Mouse (Mus musculus) embryonic facial prominence, embryonic 13.5 days (tissue): ENCODE measurements around the gene Aifm2. TPM values are rescaled to one million over a fixed set of nuclear protein-coding genes. Genes with fewer than 3 reads are reported as not detected.

Experiments
- ATAC-seq: fragments of 200-750 bp; cut with Nextera tagmentation; 2 replicates; pipeline ENCODE4 v1.8.0; 2017; ENCODE audit warnings: low read depth; ENCODE audit not compliant: insufficient number of reproducible peaks, insufficient read depth, low FRiP score, low TSS enrichment
- H3K27ac ChIP-seq: fragments of 300-500 bp; sonication (generic); 2 replicates; pipeline ENCODE4 v1.5.1; 2015; ENCODE audit warnings: moderate library complexity, mild to moderate bottlenecking, inconsistent platforms
- H3K27me3 ChIP-seq: fragments of 300-500 bp; sonication (generic); 2 replicates; pipeline ENCODE4 v1.6.1; 2015; ENCODE audit warnings: mild to moderate bottlenecking, inconsistent platforms
- H3K36me3 ChIP-seq: fragments of 300-500 bp; sonication (generic); 2 replicates; pipeline ENCODE4 v1.6.1; 2015; ENCODE audit warnings: mild to moderate bottlenecking, inconsistent platforms
- H3K4me1 ChIP-seq: fragments of 300-500 bp; sonication (generic); 2 replicates; pipeline ENCODE4 v1.6.1; 2015; ENCODE audit warnings: inconsistent platforms
- H3K4me2 ChIP-seq: fragments of 300-500 bp; sonication (generic); 2 replicates; pipeline ENCODE4 v1.6.1; 2015; ENCODE audit warnings: moderate library complexity, mild to moderate bottlenecking, inconsistent platforms
- H3K4me3 ChIP-seq: fragments of 300-500 bp; sonication (generic); 2 replicates; pipeline ENCODE4 v1.5.1; 2015; ENCODE audit warnings: mild to moderate bottlenecking, inconsistent platforms
- H3K9ac ChIP-seq: fragments of 300-500 bp; sonication (generic); 2 replicates; pipeline ENCODE4 v1.6.1; 2015; ENCODE audit warnings: mild to moderate bottlenecking, inconsistent platforms
- H3K9me3 ChIP-seq: fragments of 300-500 bp; sonication (generic); 2 replicates; pipeline ENCODE4 v1.6.1; 2016; ENCODE audit warnings: inconsistent platforms
- WGBS: fragments of 180-500 bp; shearing (Covaris S2); methylation state at CpG from one replicate; pipeline ENCODE4 v1.1.7; 2015; ENCODE audit warnings: mixed read lengths; 5-methylcytosine and 5-hydroxymethylcytosine counted together
- polyA plus RNA-seq: library from polyadenylated mRNA; unstranded; fragments of >200 nt; fragmentation: Nextera tagmentation; extraction: Ambion mirVana; gene quantifications from 2 replicates; pipeline ENCODE4 v1.2.1, GENCODE M21; 2015

Gene Aifm2
- polyA plus RNA-seq, 1 experiment from 2014 or later: 9.4 TPM

DNA sequence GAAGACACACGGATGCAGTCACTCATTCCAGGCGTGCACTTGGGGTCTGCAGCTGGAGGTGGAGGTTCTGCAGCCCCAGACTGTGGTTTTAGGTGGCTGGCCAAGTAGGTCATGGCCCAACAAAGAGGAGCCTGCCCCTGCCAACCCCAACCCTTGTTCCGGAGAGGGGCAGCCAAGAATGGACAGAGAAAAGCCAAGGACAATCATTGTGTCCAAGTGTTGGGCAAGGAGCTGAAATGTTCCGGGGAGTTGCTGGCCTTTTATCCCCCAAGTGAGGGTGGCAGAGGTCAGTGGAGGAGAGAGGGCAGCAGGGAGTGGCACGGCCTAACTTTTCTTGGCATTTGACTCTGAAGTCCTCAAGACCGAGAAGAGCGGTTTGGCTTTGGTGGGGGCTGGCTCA, 5.3 kb downstream of the Aifm2 start:
- Histone ChIP-seq H3K4me1 (peaks cover 7% of the 10 kb centered on the region), H3K9me3 (no peaks in the 10 kb centered on the region), H3K27ac (no peak overlapping the region), H3K36me3 (no peaks in the 10 kb centered on the region), H3K9ac (no peak overlapping the region), H3K27me3 (no peaks in the 10 kb centered on the region), H3K4me2 (no peak overlapping the region), H3K4me3 (no peak overlapping the region)
- ATAC-seq: no peak
- whole genome bisulfite sequencing: 89% methylated on average over 7 of the region's 7 CpGs

DNA sequence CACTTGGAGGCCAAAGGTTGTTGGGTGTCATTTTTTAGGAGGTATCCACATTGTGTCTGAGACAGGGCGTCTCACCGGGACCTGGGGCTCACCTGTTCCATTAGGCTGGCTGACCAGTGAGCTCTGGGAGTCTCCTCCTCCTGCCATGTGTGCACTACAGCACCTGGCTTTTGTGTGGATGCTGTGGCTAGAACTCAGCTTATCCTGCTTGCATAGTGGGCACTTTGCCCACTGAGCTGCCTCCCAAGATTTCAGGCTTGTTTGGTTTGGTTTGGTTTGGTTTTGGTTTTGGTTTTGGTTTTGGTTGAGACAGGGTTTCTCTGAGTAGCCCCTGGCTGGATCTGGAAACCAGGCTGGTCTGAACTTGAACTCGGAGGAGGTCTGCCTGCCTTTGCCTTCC, 7.2 kb downstream of the Aifm2 start:
- no peak for ATAC-seq
- no peak overlapping the region for H3K4me3 ChIP-seq
- 75% methylated on average over 3 of the region's 3 CpGs for WGBS
- H3K4me2 ChIP-seq: no peak overlapping the region
- H3K4me1 ChIP-seq: no peaks in the 10 kb centered on the region
- no peaks in the 10 kb centered on the region for H3K27me3 ChIP-seq
- no peaks in the 10 kb centered on the region for H3K9me3 ChIP-seq
- H3K9ac ChIP-seq: no peak overlapping the region
- no peaks in the 10 kb centered on the region for H3K36me3 ChIP-seq
- H3K27ac ChIP-seq: no peak overlapping the region

- no peak overlapping the region for H3K4me2 ChIP-seq
- H3K9me3 ChIP-seq: no peaks in the 10 kb centered on the region
- no peak overlapping the region for H3K27ac ChIP-seq
- H3K9ac ChIP-seq: no peak overlapping the region
- H3K4me1 ChIP-seq: no peaks in the 10 kb centered on the region
- H3K27me3 ChIP-seq: no peaks in the 10 kb centered on the region
- H3K4me3 ChIP-seq: no peak overlapping the region
- 64% methylated on average over 6 of the region's 6 CpGs for WGBS
- no peaks in the 10 kb centered on the region for H3K36me3 ChIP-seq
- no peak for ATAC-seq
Observed at GRCm38 (mm10) chr10:61723271-61723670, 8.2 kb downstream of the Aifm2 start.

GRCm38 (mm10) chr10:61729181-61729580, 14.1 kb downstream of the Aifm2 start:
- Histone ChIP-seq H3K4me3 (no peak overlapping the region), H3K27me3 (no peaks in the 10 kb centered on the region), H3K4me2 (no peak overlapping the region), H3K36me3 (peaks cover 7% of the 10 kb centered on the region), H3K9me3 (no peaks in the 10 kb centered on the region), H3K27ac (no peak overlapping the region), H3K4me1 (no peaks in the 10 kb centered on the region), H3K9ac (no peak overlapping the region)
- no peak for ATAC-seq
- 66% methylated on average over 11 of the region's 11 CpGs for WGBS

DNA sequence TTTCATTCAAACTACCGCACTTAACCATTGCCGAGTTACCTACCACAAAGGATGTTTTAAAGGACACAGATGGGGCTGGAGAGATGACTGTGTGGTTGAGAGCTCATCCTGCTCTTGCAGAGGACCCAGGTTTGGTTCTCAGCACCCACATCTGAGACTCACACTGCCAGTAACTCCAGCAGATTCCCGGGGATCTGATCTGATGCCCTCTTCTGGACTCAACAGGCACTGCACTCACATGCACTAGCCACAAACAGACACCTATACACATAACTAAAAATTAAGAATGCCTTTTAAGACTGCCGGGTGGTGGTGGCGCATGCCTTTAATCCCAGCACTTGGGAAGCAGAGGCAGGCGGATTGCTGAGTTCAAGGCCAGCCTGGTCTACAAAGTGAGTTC, 15.1 kb downstream of the Aifm2 start:
- H3K4me3 ChIP-seq: no peak overlapping the region
- 94% methylated on average over 6 of the region's 6 CpGs for WGBS
- no peak overlapping the region for H3K4me2 ChIP-seq
- H3K9ac ChIP-seq: no peak overlapping the region
- H3K27me3 ChIP-seq: no peaks in the 10 kb centered on the region
- H3K9me3 ChIP-seq: no peaks in the 10 kb centered on the region
- H3K27ac ChIP-seq: no peak overlapping the region
- ATAC-seq: no peak
- peaks cover 7% of the 10 kb centered on the region for H3K36me3 ChIP-seq
- no peaks in the 10 kb centered on the region for H3K4me1 ChIP-seq

GRCm38 (mm10) chr10:61734377-61734776, 19.3 kb downstream of the Aifm2 start:
- 50% methylated on average over 3 of the region's 3 CpGs for WGBS
- no peak for ATAC-seq
- Histone ChIP-seq H3K4me1 (no peaks in the 10 kb centered on the region), H3K27ac (no peak overlapping the region), H3K9me3 (no peaks in the 10 kb centered on the region), H3K4me3 (no peak overlapping the region), H3K4me2 (no peak overlapping the region), H3K9ac (no peak overlapping the region), H3K27me3 (no peaks in the 10 kb centered on the region), H3K36me3 (peaks cover 32% of the 10 kb centered on the region)

DNA sequence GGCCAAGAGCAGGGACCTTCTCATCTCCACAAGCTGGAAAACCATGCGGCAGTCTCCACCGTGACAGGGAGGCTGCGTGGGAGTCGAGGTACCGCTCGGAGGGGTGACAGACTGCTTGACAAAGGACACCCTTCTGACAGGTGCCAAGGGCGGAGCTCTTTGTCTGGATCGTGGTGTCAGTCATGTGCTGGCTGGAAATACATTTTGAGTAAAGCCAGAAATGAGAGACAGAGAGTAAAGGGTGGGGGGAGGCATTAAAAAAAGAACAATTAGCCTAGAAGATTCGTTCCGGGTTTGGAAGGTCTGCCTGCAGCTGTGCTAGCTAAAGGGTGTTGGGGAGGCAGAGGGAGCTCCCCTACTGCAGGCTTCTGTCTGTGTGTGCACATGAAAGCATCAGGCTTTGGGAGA, 21.6 kb downstream of the Aifm2 start:
- Histone ChIP-seq H3K4me1 (no peaks in the 10 kb centered on the region), H3K27ac (0 out of 2 replicates have a peak overlapping the region, but pooled peaks have one; percentile 39), H3K4me3 (no peak overlapping the region), H3K36me3 (peaks cover 48% of the 10 kb centered on the region), H3K4me2 (no peak overlapping the region), H3K9ac (no peak overlapping the region), H3K9me3 (no peaks in the 10 kb centered on the region), H3K27me3 (no peaks in the 10 kb centered on the region)
- whole genome bisulfite sequencing: 74% methylated on average over 10 of the region's 10 CpGs
- peak; percentile 34; the same call in 1 of the 2 replicates for ATAC-seq

DNA sequence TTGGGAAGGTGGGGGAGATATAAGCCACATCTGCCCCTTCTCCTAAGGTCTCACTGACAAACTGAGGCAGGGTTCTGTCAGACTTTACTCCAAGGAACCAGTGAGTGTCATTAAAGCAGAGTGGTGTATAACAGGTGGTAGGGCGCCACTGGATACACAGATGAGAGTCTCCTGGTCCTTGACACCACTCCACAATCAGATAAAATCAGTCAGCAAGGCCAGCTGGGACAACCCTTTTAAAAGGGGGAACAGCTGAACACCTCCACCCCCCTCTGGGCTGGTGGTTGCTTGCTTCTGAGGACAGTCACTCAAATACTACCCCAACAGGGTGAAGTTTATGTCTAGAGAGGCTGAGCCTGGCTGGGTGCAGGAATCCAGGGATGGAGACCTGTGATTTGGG, 22.5 kb downstream of the Aifm2 start:
- no peak overlapping the region for H3K27ac ChIP-seq
- peaks cover 57% of the 10 kb centered on the region for H3K36me3 ChIP-seq
- no peak overlapping the region for H3K9ac ChIP-seq
- no peak for ATAC-seq
- no peaks in the 10 kb centered on the region for H3K27me3 ChIP-seq
- no peaks in the 10 kb centered on the region for H3K4me1 ChIP-seq
- no peaks in the 10 kb centered on the region for H3K9me3 ChIP-seq
- 90% methylated on average over 1 of the region's 1 CpGs for WGBS
- H3K4me2 ChIP-seq: no peak overlapping the region
- H3K4me3 ChIP-seq: no peak overlapping the region

GRCm38 (mm10) chr10:61738126-61738525, 23.1 kb downstream of the Aifm2 start:
- no peaks in the 10 kb centered on the region for H3K9me3 ChIP-seq
- H3K4me2 ChIP-seq: no peak overlapping the region
- H3K36me3 ChIP-seq: peaks cover 63% of the 10 kb centered on the region
- no peak for ATAC-seq
- no peak overlapping the region for H3K27ac ChIP-seq
- H3K4me3 ChIP-seq: no peak overlapping the region
- 95% methylated on average over 4 of the region's 4 CpGs for WGBS
- no peaks in the 10 kb centered on the region for H3K4me1 ChIP-seq
- H3K9ac ChIP-seq: no peak overlapping the region
- H3K27me3 ChIP-seq: no peaks in the 10 kb centered on the region

DNA sequence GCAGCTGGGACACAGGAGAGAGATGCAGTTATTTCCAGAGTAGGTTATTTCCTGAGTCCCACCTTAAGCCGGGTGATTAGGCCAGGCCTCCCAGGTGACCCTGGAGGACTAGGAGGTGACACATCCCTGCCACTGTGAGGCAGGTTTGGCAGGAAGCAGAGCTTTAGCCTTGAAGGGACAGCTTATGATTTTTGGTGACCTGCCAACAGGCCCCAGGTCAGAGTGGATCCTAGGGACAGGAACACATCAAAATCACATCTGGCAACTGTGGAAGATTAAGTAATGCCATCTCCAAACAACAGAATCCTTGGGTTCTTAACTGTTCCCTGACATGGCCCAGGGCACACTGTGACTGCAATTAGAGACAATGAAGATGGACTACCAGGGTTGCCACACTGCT, 26.2 kb downstream of the Aifm2 start:
- no peak for ATAC-seq
- Histone ChIP-seq H3K27me3 (no peaks in the 10 kb centered on the region), H3K9me3 (no peaks in the 10 kb centered on the region), H3K36me3 (peaks cover 95% of the 10 kb centered on the region), H3K4me2 (no peak overlapping the region), H3K4me3 (no peak overlapping the region), H3K9ac (no peak overlapping the region), H3K4me1 (no peaks in the 10 kb centered on the region), H3K27ac (no peak overlapping the region)
- 89% methylated on average over 1 of the region's 1 CpGs for WGBS

- no peak for ATAC-seq
- no peaks in the 10 kb centered on the region for H3K9me3 ChIP-seq
- H3K4me3 ChIP-seq: no peak overlapping the region
- no peaks in the 10 kb centered on the region for H3K27me3 ChIP-seq
- WGBS: 91% methylated on average over 4 of the region's 4 CpGs
- no peak overlapping the region for H3K4me2 ChIP-seq
- no peaks in the 10 kb centered on the region for H3K4me1 ChIP-seq
- no peak overlapping the region for H3K9ac ChIP-seq
- no peak overlapping the region for H3K27ac ChIP-seq
- H3K36me3 ChIP-seq: peaks cover 97% of the 10 kb centered on the region
Observed at GRCm38 (mm10) chr10:61741873-61742272, 26.8 kb downstream of the Aifm2 start.

- Histone ChIP-seq H3K27me3 (no peaks in the 10 kb centered on the region), H3K9ac (no peak overlapping the region), H3K36me3 (peaks cover 100% of the 10 kb centered on the region), H3K4me2 (no peak overlapping the region), H3K27ac (no peak overlapping the region), H3K4me3 (no peak overlapping the region), H3K4me1 (no peaks in the 10 kb centered on the region), H3K9me3 (no peaks in the 10 kb centered on the region)
- ATAC-seq: no peak
- 91% methylated on average over 8 of the region's 8 CpGs for WGBS
Observed at GRCm38 (mm10) chr10:61742336-61742735, 27.3 kb downstream of the Aifm2 start.

GRCm38 (mm10) chr10:61745133-61745532, 30.1 kb downstream of the Aifm2 start:
- Histone ChIP-seq H3K4me1 (no peaks in the 10 kb centered on the region), H3K27me3 (no peaks in the 10 kb centered on the region), H3K27ac (no peak overlapping the region), H3K9me3 (no peaks in the 10 kb centered on the region), H3K36me3 (peaks cover 98% of the 10 kb centered on the region), H3K9ac (no peak overlapping the region), H3K4me3 (no peak overlapping the region), H3K4me2 (no peak overlapping the region)
- WGBS: 85% methylated on average over 4 of the region's 4 CpGs
- ATAC-seq: no peak
